Mouse (Mus musculus): Measurements from ENCODE around the gene Chil1.

The Chil1 gene

DNA sequence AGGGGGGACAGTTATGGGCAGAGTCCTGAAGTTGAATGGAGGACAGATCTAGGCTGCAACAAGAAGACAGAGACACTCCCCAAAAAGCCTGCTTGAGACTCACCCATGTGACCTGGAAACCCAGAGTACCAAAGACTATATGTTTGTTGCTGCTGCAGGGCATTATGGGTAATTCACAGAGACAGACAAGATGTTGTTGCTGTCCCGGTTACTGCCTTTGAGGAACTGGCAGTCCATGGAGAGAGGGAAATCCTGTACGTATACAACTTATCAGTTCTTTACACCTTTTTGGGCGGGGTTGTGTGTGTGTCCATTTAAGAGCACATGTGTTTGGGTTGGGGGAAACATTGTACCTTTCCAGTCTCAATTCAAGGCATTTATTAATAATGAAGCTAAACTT is 49.7 kb downstream of the Chil1 start:
- no peak for TF ChIP-seq POU5F1 (IDR thresholded peaks at IDR 0.05; ENCODE audit: borderline replicate concordance, low read length)
- TF ChIP-seq NANOG (IDR thresholded peaks at IDR 0.05; ENCODE audit: borderline replicate concordance, low read length): no peak
- TF ChIP-seq CTCF (conservative IDR thresholded peaks at IDR 0.05; ENCODE audit: low read length): no peak
- H3K36me3 ChIP-seq (ENCODE audit: insufficient read depth, low read length): no peaks in the 10 kb centered on the region
- no peak overlapping the region for H3K4me3 ChIP-seq (replicated peaks; ENCODE audit: low read length)
- H3K9me3 ChIP-seq (ENCODE audit: low read length): no peaks in the 10 kb centered on the region
- peaks cover 32% of the 10 kb centered on the region for H3K4me1 ChIP-seq (replicated peaks; ENCODE audit: low read depth, low read length)
- H3K27me3 ChIP-seq (ENCODE audit: insufficient read depth, low read length): peaks cover 69% of the 10 kb centered on the region

DNA sequence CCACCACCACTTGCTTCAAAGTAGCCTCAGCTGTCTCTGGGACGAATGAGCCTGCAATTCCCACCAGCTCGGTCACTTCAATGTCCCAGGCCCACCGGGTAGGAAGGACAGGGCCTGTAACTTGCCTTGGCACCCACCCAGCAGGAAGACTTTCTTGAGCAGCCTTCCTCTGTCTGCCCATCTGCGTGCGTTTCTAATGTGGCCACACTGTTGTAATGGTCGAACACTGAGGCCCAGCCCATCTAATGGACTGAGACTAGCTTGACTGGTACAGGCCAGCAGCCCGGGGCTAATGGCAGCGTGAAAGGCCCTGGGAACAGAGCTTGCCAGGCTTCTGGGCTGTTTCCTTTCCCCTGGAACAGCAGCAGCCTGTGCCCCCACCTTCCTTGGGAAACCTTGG is 50.4 kb downstream of the Chil1 start:
- H3K9me3 ChIP-seq (ENCODE audit: low read length): no peaks in the 10 kb centered on the region

DNA sequence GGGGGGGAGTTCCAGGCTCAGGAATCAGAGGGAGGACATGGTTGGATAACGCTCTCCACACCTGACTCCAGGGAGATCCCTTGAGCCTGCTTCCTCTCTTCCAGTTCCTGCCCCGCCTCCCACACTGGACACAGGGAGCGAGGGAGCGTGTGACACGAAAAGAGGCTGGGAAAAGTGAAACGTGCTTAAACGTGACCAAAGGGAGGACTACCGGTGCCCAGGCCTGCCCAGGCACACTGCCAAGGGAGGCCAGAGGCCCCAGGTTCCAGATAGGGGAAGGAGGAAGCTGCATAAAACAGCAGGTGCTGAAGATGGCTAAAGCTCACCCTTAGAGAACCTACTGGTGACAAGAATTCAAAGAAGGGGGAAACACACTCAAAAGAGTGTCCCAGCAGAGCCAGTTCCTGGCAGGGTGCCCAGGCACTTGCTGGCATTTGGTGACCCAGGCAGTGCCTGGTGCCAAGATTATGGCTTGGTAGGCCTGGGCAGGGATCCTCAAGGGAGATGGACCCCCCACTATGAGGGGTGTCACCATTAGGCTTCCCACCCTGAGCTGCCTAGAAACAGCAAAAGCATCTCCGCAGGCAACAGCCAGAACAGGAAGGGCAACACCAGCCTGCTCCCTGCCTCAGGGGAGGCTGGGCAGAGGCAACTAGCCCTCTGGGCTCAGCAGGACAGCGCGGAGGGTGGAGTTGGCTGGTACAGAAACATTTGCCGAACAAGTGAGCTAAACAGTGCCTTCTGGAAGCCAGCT is 51.0 kb downstream of the Chil1 start:
- Histone ChIP-seq H3K27me3 (ENCODE audit: insufficient read depth, low read length) (peaks cover 74% of the 10 kb centered on the region), H3K4me3 (replicated peaks; ENCODE audit: low read length) (no peak overlapping the region), H3K4me1 (replicated peaks; ENCODE audit: low read depth, low read length) (peaks cover 32% of the 10 kb centered on the region), H3K36me3 (ENCODE audit: insufficient read depth, low read length) (no peaks in the 10 kb centered on the region), H3K9me3 (ENCODE audit: low read length) (no peaks in the 10 kb centered on the region)
- no peak for TF ChIP-seq CTCF (conservative IDR thresholded peaks at IDR 0.05; ENCODE audit: low read length)
- no peak for TF ChIP-seq POU5F1 (IDR thresholded peaks at IDR 0.05; ENCODE audit: borderline replicate concordance, low read length)
- TF ChIP-seq NANOG (IDR thresholded peaks at IDR 0.05; ENCODE audit: borderline replicate concordance, low read length): no peak

More for the DNA sequence above, 50.4 kb downstream of the Chil1 start:
- Histone ChIP-seq H3K36me3 (ENCODE audit: insufficient read depth, low read length) (no peaks in the 10 kb centered on the region), H3K4me3 (replicated peaks; ENCODE audit: low read length) (no peak overlapping the region), H3K27me3 (ENCODE audit: insufficient read depth, low read length) (peaks cover 71% of the 10 kb centered on the region), H3K4me1 (replicated peaks; ENCODE audit: low read depth, low read length) (peaks cover 32% of the 10 kb centered on the region)
- no peak for TF ChIP-seq CTCF (conservative IDR thresholded peaks at IDR 0.05; ENCODE audit: low read length)
- no peak for TF ChIP-seq POU5F1 (IDR thresholded peaks at IDR 0.05; ENCODE audit: borderline replicate concordance, low read length)
- TF ChIP-seq NANOG (IDR thresholded peaks at IDR 0.05; ENCODE audit: borderline replicate concordance, low read length): no peak

DNA sequence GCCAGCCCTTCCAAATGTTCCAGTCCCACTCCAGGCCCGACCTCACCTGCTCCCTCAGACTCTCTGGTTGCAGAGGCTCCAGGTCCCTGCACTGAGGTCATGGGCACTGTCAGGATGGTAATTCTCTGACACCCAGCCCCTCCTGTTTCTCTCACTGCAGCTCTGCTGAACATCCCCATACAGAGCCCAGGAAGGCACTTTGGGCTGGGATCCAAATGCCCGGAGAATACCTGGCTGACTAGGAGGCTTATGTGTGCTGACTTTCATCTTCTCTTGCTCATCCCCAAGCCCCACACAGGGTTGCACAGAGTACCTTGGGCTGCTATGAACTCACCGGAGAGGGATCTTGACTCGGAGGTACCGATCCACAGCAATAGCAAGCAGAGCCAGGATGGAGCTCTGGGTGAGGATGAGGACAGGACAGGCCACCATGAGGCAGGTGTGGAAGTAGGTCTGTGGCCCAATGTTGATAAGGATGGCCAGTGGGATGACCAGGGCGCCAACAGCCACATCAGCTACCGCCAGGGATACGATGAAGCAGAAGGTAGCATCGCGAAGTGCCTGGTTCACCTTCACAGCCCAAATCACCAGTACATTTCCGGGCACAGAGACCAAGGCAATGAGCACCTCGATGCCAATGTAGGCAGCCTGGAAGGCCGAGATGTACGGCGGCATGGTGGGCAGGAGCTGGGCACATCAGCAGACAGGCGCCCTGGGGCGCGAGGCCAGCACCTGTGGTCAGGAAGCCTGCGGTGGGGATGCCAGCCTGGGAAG is 51.9 kb downstream of the Chil1 start:
- no peaks in the 10 kb centered on the region for H3K36me3 ChIP-seq (ENCODE audit: insufficient read depth, low read length)
- TF ChIP-seq NANOG (IDR thresholded peaks at IDR 0.05; ENCODE audit: borderline replicate concordance, low read length): no peak
- no peak for TF ChIP-seq POU5F1 (IDR thresholded peaks at IDR 0.05; ENCODE audit: borderline replicate concordance, low read length)
- no peak for TF ChIP-seq CTCF (conservative IDR thresholded peaks at IDR 0.05; ENCODE audit: low read length)

DNA sequence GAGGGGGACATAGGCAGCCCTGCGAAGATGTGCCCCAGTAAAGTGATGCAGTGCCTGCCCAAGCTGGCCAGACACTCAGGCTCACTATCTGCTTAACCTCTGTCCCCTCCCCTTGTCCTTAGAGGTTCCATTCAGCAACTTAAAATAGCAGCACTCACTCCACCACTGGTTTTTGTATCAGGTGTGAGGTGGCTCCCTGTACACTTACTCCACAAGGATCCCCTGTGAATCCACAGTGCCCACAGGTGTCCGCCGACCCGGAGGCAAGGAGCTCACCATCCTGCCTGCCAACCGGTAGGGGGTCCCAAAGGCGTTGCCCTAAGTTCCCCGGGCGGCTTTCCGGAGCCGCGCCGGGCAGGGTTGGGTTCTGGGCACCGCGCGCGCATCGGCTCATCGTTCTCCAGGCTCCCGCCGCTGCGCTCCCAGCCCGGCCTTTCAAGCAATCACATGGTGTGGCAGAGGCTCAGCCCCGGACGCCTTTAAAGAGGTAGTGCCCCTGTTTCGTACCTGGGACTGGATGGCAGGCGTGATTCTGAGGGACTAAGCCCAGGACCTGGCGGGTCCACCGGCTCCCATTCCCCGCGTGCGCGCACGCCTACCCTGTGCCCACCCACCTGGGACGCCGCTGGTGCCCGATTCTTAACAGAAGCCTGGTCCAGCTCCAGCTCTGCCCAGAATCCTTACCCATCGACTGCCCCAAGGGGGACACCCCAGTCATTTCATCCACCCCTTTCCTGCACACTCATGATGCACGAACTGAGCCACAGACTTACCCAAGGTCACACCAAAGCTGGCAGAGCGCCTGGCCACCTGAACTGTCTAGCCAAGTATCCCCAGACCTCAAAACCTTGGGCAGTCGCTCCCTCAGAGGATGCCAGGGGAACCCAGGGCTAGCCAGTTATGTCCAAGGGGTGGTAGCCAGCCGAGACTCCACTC is 52.7 kb downstream of the Chil1 start:
- H3K9me3 ChIP-seq (ENCODE audit: low read length): no peaks in the 10 kb centered on the region
- H3K36me3 ChIP-seq (ENCODE audit: insufficient read depth, low read length): no peaks in the 10 kb centered on the region
- H3K27me3 ChIP-seq (ENCODE audit: insufficient read depth, low read length): peaks cover 86% of the 10 kb centered on the region
- peak overlapping the region; percentile 74 for H3K4me3 ChIP-seq (replicated peaks; ENCODE audit: low read length)
- peaks cover 38% of the 10 kb centered on the region for H3K4me1 ChIP-seq (replicated peaks; ENCODE audit: low read depth, low read length)
- TF ChIP-seq POU5F1 (IDR thresholded peaks at IDR 0.05; ENCODE audit: borderline replicate concordance, low read length): no peak
- TF ChIP-seq CTCF (conservative IDR thresholded peaks at IDR 0.05; ENCODE audit: low read length): no peak
- no peak for TF ChIP-seq NANOG (IDR thresholded peaks at IDR 0.05; ENCODE audit: borderline replicate concordance, low read length)

More for the DNA sequence above, 51.9 kb downstream of the Chil1 start:
- Histone ChIP-seq H3K4me1 (replicated peaks; ENCODE audit: low read depth, low read length) (peaks cover 35% of the 10 kb centered on the region), H3K27me3 (ENCODE audit: insufficient read depth, low read length) (peaks cover 81% of the 10 kb centered on the region), H3K4me3 (replicated peaks; ENCODE audit: low read length) (peak overlapping the region; percentile 74), H3K9me3 (ENCODE audit: low read length) (no peaks in the 10 kb centered on the region)

DNA sequence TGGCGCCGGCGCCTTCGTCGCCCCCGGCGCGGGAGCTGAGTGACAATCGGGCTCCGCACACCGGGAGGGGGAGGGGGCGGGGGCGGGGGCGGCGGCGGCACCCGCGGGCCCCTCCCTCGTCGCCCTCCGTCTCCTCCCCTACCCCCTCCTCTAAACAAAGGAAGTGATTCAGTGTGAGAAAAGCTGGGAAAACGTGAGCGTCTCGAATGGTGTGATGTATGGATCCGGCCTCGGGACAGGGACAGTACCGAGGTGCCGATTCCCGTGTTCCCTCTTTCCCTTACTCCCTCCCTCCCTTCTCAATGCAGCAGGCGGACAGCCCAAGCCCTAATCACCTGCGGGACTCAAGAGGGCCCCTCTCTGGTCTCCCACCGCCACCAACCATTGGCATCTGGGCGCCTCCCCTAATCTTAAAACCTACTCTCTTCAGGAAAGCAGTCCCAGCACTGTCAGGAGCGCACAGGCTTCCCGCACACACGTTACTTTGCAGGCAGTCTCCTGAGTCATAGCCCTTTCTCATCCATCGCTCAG is 53.5 kb downstream of the Chil1 start, which contains the start of gene Adora1:
Gene Adora1, minus strand, starts transcription at position 41 of the 531 bp plus-strand sequence.
- TF ChIP-seq POU5F1 (IDR thresholded peaks at IDR 0.05; ENCODE audit: borderline replicate concordance, low read length) (no peak), CTCF (conservative IDR thresholded peaks at IDR 0.05; ENCODE audit: low read length) (no peak), NANOG (IDR thresholded peaks at IDR 0.05; ENCODE audit: borderline replicate concordance, low read length) (no peak)
- peaks cover 38% of the 10 kb centered on the region for H3K4me1 ChIP-seq (replicated peaks; ENCODE audit: low read depth, low read length)
- no peaks in the 10 kb centered on the region for H3K9me3 ChIP-seq (ENCODE audit: low read length)
- H3K27me3 ChIP-seq (ENCODE audit: insufficient read depth, low read length): peaks cover 87% of the 10 kb centered on the region
- H3K4me3 ChIP-seq (replicated peaks; ENCODE audit: low read length): peak within 1 kb of the TSS; percentile 74
- H3K36me3 ChIP-seq (ENCODE audit: insufficient read depth, low read length): no peaks in the 10 kb centered on the region

DNA sequence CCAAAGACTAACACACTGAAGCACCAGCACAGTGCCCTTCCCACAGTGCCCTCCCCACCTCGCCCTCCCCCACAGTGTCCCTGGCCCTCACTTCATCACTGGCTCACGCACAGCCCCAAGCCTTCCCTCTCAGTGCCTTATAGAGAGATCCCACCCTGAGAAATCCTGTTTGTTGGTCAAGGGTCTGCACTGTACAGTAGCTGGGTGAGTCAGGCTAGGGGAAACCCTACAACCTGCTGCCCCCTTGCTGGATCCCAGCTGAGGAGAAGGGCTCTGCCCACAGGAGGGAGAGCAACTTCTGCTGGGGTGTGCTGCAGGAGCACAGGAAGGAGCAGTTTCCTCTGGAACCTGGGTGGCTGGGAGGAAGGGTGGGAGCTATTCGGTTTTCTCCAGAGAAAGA is 54.2 kb downstream of the Chil1 start:
- Histone ChIP-seq H3K4me1 (replicated peaks; ENCODE audit: low read depth, low read length) (peaks cover 38% of the 10 kb centered on the region), H3K4me3 (replicated peaks; ENCODE audit: low read length) (no peak overlapping the region; the same call in 1 of the 2 replicates), H3K27me3 (ENCODE audit: insufficient read depth, low read length) (peaks cover 89% of the 10 kb centered on the region), H3K36me3 (ENCODE audit: insufficient read depth, low read length) (no peaks in the 10 kb centered on the region), H3K9me3 (ENCODE audit: low read length) (no peaks in the 10 kb centered on the region)
- no peak for TF ChIP-seq CTCF (conservative IDR thresholded peaks at IDR 0.05; ENCODE audit: low read length)
- TF ChIP-seq NANOG (IDR thresholded peaks at IDR 0.05; ENCODE audit: borderline replicate concordance, low read length): no peak
- TF ChIP-seq POU5F1 (IDR thresholded peaks at IDR 0.05; ENCODE audit: borderline replicate concordance, low read length): no peak

All from E14TG2a.4 (cell line).